Comparison of ENCODE assay signal across 20 mouse cellular contexts in the genomic region with DNA sequence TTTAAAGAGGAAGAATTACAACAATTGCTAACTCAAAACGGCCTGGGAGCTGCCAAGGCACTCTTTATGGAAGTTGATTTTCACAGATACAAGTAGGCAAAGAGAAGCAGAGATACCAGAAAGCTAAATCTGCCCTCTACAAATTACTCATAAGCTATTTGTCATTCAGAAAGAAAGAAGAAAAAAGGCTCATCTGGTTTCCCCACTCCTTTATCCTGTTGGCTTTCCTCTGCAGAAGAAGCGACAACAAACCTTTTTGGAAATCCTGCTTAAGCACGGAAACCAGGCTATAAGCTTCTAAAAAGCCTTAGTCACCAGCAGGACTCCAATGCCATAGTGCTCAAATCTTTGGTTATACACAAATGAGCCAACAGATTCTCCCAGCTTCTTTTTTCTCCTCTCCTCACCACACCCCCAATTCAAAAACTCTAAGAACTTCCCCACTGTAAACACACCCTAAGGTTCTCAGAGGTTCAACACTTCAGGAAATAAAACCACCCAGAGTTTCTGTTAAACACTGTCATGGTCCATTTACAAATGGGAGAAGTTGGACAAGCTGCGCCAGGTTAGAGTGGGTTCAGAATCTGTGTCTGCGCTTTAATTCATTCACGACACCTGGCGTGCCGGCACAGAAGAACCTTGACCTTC.
DNase-seq lines count a peak whose midpoint lies in the region; ATAC-seq and TF ChIP-seq lines count a peak whose summit lies in the region.
"Had no signal": no experiment of that assay in that cellular context is flagged by ENCODE, and none has a peak within 500 bp of the region (broad histone marks: within the 10 kb centered on the region; RNA-seq: fewer than 3 reads in every experiment).

No protein-coding gene starts in this region.

- 76% methylated on average over 8 of the region's 8 CpGs for WGBS in embryonic facial prominence, embryonic 15.5 days
- WGBS in stomach, embryonic 15.5 days = 58% methylated on average over 8 of the region's 8 CpGs

- 0 out of 2 replicates have a peak, but pooled peaks cover 8% of the 10 kb centered on the region for H3K9me3 ChIP-seq in embryonic facial prominence, embryonic 15.5 days (replicated peaks)
- no peaks in the 10 kb centered on the region for H3K9me3 ChIP-seq in stomach, embryonic 15.5 days

- no peak overlapping the region for H3K4me2 ChIP-seq in embryonic facial prominence, embryonic 15.5 days (replicated peaks)
- no peak overlapping the region for H3K4me2 ChIP-seq in stomach, embryonic 15.5 days
- H3K4me2 ChIP-seq: heart, embryonic 13.5 days; hindbrain, embryonic 12.5 days had no signal

- H3K27ac ChIP-seq in gastrocnemius, adult 2 months = peak overlapping the region; percentile 50
- peak overlapping the region; percentile 75 for H3K27ac ChIP-seq in embryonic facial prominence, embryonic 15.5 days (replicated peaks)
- peak overlapping the region; percentile 52; the same call in 1 of the 2 replicates for H3K27ac ChIP-seq in stomach, embryonic 15.5 days
- H3K27ac ChIP-seq: forebrain, embryonic 10.5 days; hindbrain, embryonic 12.5 days; hindbrain, postnatal 0 days had no signal

- peaks cover 43% of the 10 kb centered on the region for H3K4me1 ChIP-seq in embryonic facial prominence, embryonic 15.5 days
- H3K4me1 ChIP-seq in stomach, embryonic 15.5 days = peaks cover 15% of the 10 kb centered on the region; the same call in 1 of the 2 replicates

- no peak for ATAC-seq in embryonic facial prominence, embryonic 15.5 days (ENCODE audit: insufficient number of reproducible peaks, low FRiP score, low TSS enrichment, low read depth)
- ATAC-seq in stomach, embryonic 15.5 days (ENCODE audit: insufficient read depth, low FRiP score, low read depth) = peak; percentile 47; the same call in 1 of the 2 replicates
- ATAC-seq: forebrain, embryonic 14.5 days; hindbrain, postnatal 0 days had no signal

- no peaks in the 10 kb centered on the region for H3K27me3 ChIP-seq in embryonic facial prominence, embryonic 15.5 days
- H3K27me3 ChIP-seq in stomach, embryonic 15.5 days (replicated peaks) = no peaks in the 10 kb centered on the region
- H3K27me3 ChIP-seq: heart, embryonic 13.5 days; hindbrain, embryonic 12.5 days had no signal

- no peak for TF ChIP-seq CTCF in gastrocnemius, adult 2 months (IDR thresholded peaks at IDR 0.05)

- no peak overlapping the region for H3K4me3 ChIP-seq in gastrocnemius, adult 2 months
- H3K4me3 ChIP-seq in embryonic facial prominence, embryonic 15.5 days (replicated peaks) = no peak overlapping the region
- no peak overlapping the region for H3K4me3 ChIP-seq in stomach, embryonic 15.5 days (replicated peaks)
- H3K4me3 ChIP-seq: erythroblast, embryonic 14.5 days; forebrain, embryonic 10.5 days; heart, embryonic 13.5 days; hindbrain, embryonic 12.5 days had no signal

- peaks cover 24% of the 10 kb centered on the region for H3K36me3 ChIP-seq in embryonic facial prominence, embryonic 15.5 days
- H3K36me3 ChIP-seq in stomach, embryonic 15.5 days = peaks cover 15% of the 10 kb centered on the region

- intact Hi-C loops in gastrocnemius, adult 2 months (cut with DNase I) = no loop called here

- no peak overlapping the region for H3K9ac ChIP-seq in embryonic facial prominence, embryonic 15.5 days
- no peak overlapping the region for H3K9ac ChIP-seq in stomach, embryonic 15.5 days
- H3K9ac ChIP-seq: heart, embryonic 13.5 days; hindbrain, embryonic 12.5 days had no signal

- DNase-seq in gastrocnemius, adult 2 months = no peak
- no peak for DNase-seq in gastrocnemius, postnatal 4 days (ENCODE audit: low spot score in 2 of 2)
- peak; percentile 10 for DNase-seq in R1 (ENCODE audit: low read depth, low spot score)
- no peak for DNase-seq in left cerebral cortex, adult 18-20 months (ENCODE audit: low spot score in 2 of 2)
- no peak for DNase-seq in testis, postnatal 10 days (ENCODE audit: low spot score)
- no peak for DNase-seq in cerebellum, adult 11-12 months
- DNase-seq: adrenal gland, postnatal 10 days; cerebellum, adult 2 months; cerebellum, postnatal 10 days; gastrocnemius, postnatal 14 days; heart, postnatal 36 days; kidney, adult 11 months had no signal
